Mouse (Mus musculus): ENCODE measurements around the gene Pamr1.

The Pamr1 gene

DNA sequence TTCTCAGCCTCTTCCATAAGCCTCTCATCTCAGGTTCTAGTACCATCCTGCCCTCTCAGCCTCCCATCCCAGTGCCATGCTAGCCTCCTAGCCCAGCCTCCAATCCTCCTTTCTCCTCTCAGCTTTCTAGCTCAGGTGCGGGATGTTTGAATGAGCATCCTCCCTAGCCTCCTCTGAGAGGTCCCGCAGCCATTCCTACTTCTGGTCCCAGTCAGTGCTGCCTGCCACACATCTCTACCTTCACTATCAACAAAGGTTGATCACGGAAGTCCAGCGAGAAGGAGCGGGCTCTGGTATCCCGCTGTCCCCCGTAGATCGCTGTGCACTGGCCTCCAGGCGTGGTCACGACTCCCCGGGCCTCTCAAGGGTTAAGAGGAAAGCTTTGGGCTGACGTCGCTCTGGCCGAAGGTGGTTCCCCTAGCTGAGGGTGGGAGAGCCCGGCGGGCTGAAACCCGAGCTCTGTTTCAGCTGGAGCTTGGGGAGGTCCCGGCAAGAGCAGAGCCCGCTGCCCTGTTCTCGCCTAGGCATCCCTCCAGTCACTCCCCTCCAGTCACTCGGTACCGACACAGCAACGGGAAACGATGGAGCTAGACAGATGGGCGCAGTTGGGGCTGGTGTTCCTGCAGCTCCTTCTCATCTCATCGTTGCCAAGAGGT, at the start of gene Pamr1:
Pamr1 (plus strand) TSS at position 402 of the 656 bp plus-strand sequence.
- DNase-seq (ENCODE audit: low read depth, low spot score), result peak; percentile 30

DNA sequence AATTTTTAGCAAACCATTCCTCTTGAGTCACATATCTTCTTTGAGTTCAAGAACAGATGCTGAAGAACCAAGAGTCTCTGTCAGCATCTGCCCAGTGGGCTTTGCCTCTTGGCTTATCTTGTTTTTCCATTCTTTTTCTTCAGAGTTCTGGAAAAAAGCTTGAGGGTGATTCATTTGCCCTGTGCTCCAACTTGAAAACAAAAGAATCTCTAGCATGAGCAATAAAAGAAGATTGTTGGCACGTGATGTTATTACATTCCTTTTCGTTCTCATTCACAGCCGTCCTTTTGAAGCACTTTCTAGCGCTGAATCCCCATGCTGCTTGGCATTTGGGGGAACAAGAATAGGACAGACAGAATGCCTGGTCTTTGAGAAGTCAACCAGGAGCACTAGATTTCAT, 42.2 kb upstream of the Pamr1 start:
- peak; percentile 39 for DNase-seq (ENCODE audit: low read depth, low spot score)

DNA sequence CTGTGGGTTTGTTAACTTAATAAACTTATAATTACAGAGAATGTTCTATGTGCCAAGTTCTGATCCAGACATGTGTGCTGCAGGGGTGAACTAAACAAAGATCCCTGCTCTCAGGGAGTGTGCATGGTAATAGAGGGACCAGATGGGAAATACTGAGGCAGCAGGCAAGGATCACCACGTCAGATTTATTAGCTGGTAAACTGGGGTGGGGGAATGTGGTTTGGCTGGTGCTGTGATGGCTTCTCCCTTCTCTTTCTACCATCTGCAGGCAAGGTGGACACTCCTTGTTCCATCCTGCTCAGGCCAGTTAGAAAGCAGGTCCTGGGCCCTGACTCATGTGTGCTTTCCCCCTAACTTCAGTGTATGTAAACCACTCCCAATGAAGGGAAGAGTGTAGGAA, 41.7 kb upstream of the Pamr1 start:
- no peak for DNase-seq (ENCODE audit: low read depth, low spot score)

DNA sequence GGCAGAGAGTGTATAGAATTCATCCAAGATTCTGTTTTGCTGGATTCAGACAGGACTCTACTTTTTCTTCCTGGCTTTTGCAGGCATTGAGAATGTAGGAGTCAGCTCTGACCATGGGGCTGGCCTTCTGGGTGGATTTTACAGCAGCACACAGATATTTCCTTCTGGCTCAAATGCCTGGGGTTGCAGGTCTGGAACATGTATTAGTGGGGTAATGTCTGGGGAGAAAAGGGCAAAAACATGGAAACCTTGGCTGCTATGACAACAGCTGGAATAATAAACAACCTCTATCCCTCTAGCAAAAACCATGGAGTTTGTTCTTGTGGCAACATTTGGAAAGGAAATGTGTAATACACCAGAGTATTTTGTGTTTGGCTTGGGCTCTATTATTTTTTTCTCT, 29.9 kb upstream of the Pamr1 start:
- DNase-seq (ENCODE audit: low read depth, low spot score), result peak; percentile 13

DNA sequence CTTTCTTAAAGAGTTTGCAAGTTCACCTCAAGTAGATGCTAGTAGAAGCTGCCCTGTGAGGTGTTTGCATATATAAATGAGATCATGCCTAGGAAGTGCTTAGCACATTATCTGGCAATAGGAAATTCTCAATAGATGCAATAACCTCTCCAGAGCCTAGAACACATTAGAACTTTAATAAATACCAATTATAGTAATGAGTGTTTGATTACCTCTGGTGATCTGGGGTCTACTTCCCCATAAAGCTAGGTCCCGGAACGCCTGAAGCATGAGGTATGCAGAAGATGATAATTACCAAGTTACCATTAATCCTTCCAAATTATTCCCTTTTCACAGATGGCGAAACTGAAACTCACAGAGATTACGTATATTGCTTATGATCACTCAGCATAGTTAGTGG, 22.2 kb upstream of the Pamr1 start:
- DNase-seq (ENCODE audit: low read depth, low spot score), result no peak

DNA sequence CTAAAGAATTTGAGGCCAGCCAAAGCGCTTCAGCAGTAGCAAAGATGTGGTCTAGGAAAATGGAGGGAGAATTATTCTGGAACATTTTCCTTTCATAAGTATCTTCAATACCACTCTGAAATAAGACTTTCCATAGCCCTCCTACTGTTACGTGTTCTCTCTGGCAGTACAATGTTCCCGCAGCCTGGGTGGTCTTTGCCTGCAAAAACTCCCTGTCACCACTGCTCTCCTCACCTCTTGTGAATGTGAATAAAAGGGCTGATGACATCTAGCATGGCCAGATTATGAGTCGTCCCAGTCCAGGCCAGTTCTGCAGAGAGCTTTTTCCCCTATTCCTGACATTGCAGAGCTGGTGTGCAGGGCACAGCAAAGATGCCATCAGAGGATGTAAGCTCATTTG, 16.4 kb upstream of the Pamr1 start:
- no peak for DNase-seq (ENCODE audit: low read depth, low spot score)

DNA sequence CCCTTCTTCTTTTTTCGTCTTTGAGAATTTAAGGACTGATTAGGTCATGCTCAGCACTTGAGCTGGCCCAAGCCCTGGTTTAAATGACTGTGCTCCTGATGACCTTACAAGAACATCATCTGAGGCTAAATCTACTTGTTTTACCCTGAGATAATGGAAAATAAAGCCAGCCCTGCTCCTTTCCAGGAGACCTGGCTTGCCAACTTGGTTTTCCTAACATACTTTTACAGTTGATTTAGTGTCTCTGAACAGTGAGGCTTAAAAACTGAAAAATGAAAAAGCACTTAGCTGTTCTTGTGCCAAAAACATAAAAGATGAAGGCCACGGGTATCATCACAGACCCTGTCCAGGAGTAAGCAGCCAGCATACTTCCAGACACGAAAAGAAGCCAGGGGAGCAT, 13.0 kb upstream of the Pamr1 start:
- DNase-seq (ENCODE audit: low read depth, low spot score), result peak; percentile 63

DNA sequence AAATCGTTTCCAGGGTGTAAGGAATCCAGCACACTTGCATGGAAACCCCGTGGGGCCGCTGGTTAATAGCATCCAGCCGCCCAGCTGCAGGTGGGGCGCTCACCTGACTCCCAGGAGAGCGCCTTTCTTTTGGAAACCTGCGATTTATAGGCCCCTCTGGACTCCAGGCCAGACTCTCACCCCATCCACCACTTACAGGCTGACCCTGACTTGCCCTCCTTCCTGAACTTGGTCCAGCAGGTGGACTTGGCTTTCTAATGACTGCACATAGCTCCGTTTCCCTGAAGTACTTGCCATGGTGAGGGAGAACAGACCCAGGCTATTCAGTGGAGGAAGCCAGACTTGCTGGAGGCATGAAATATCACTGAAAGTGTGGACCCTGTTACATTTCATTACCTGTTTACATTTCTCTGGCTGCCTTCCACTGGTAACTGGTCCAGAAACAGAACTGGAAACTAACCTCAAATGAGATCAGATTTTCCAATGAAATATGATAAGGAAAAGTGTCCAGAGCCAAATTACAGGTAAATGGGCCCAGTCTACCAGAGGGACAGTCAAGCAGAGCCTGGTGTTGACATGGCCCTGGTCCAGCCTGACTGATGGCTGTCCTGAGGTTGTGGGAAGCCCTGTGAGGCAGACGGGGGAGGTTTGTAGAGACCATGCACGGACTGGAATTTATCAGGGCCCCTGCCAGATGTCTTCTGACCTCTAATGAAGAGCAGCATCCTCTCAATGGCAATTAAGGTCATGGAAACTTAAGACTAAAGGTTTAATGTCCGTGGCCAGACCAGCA, 9.2 kb upstream of the Pamr1 start:
- no peak for DNase-seq (ENCODE audit: low read depth, low spot score)

DNA sequence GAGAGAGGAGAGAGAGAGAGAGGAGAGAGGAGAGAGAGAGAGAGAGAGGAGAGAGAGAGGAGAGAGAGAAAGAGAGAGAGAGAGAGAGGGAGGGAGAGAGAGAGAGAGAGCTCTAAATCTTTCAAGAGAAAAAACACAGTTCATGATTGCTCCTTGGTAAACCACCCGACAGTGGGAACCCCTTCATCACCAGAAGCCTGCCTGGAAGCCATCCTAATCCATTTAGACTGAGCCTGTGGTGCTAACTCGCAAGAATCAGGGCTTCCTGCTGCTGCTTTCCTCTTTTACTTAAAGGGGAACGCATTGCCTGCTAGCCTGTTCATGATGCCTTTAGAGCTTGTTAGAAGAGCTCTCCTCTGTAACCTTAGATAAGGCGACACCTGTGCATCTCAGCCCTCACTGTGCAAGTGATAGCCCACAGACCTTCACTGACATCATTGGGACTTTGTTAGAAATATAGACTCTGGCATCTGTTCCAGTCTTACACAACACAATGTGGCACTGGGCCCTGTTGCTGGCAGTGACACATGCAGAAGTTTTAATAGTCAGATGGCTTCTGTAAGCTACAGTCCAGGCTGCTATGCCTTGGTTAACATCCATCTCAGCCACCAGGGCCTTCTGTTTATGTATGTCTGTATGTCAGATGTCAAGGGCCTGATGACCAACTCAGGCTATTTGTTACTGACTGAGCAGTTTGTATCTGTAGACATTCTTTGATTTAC, 8.2 kb upstream of the Pamr1 start:
- no peak for DNase-seq (ENCODE audit: low read depth, low spot score)

DNA sequence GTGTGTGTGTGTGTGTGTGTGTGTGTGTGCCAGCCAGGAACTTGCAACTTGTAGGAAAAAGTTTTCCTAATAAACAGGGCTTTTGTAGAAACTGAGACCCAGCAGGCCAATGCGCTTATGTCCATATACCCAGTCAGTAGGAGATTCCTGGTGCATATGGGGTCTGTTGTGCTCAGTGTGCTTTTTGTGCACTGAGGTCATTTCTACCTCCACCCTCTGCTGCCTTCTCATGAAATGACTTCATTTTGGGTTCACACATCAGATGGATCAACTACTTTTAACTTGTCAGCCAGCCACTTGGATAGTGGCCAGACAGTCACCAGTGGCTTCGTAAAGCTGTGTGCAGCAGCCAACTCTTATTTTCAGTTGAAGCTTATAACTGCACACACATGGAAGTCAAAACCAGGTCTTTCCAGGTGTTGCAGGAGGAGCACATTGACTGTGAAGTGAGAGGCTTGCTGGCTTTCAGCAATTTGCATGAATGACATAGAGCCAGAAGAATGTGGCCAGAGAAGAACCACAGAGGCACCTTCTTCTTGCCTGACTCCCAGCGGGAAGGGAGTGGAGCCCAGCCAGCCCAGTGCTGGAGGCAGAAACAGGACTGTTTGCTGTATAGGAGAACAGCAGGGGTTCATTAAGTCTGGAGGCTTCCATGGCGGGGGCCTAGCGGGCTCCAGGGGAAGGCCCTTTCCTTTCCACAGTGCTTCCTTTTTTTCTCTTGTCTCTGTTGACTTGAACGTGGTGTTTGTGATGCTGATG, 5.7 kb upstream of the Pamr1 start:
- peak; percentile 42 for DNase-seq (ENCODE audit: low read depth, low spot score)

DNA sequence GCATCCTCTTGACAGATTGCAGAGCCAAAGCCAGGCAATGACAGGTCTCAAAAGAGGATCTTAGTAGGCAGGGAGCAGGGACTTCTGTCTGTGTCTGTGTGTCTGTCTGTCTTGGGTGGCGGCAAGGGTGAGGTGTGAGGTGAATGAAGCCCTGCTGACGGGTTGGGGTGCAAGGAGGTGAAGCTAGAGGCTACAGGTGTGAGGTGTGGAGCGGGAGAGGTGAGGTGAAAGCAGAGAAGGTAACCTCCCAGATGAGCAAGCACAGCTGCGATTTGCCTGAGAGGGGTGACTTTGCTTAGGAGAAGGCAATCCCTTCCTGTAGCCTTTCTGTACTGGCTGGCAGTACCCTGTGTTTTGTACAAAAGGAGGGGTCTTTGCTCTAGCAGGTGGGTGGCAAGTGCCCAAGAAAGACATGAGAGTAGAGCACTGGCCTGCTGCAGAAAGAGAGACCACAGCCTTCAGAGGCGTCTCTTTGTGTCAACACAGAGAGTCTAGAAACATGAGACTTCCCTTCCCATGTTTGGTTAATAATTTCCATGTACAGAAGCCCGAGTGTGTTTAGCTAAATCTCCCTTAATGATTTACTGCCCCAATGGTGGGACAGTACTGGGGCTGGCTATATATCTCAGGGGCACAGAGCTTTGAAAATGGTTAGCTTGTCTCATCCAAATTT, 1.2 kb downstream of the Pamr1 start:
- no peak for DNase-seq (ENCODE audit: low read depth, low spot score)

DNA sequence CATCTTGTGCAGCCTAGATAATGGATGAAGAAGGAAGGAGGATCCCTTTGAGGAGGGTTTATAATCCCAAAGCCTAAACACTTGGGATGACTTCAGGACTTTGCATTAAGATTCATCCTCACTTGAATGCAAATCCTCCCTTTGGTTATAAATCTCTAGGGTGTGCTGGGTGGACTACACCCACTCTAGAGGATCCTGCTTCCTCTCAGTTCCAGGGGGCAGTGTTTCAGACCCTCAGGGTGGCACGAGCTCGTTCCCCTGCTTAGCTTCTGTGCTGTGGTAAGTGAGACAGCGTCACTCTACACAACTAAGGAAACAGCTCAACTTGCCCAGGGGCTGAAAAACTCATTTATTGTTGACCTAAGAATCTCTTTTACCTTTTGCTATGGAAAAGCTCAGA, 1.8 kb downstream of the Pamr1 start:
- DNase-seq (ENCODE audit: low read depth, low spot score), result no peak

DNA sequence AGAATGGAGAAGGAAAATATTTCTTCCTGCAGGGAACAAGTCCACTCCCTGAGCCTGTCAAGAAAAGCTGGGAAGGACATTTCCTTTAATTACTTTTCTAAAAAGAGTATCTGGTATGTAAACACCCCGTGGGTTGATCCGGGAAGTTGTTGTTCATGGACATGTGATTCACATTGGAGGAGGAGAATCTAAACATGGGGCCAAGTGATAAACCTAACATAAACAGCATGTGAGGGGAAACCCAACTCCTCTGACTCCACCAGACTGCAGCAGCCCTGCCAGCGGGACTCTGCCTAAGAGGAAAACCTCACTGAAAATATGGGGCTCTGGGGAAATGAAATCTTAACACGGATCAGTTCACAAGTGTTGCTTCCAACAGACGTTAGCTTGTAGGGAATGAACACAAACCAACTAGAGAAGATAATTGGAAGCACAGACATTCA, 2.3 kb downstream of the Pamr1 start:
- peak; percentile 68 for DNase-seq (ENCODE audit: low read depth, low spot score)

DNA sequence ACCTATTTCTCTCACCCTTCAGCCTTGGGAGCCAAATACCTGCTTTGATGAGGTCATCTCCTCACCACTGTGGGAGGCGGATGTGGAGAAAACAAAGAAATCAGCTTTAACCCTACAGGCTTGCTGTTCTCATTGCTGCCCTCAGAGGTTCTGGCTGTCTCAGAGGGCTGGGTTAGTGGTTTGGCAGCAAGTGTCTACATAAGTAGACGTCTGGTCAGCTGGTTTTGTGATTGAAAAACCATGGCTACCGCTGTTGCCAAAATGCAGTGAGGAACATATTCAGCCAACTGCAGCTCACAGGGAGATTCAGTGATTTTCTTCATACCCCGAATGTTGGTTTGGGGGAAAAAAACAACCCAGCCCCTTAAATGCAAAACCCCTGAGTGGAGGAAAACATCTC, 7.3 kb downstream of the Pamr1 start:
- no peak for DNase-seq (ENCODE audit: low read depth, low spot score)

DNA sequence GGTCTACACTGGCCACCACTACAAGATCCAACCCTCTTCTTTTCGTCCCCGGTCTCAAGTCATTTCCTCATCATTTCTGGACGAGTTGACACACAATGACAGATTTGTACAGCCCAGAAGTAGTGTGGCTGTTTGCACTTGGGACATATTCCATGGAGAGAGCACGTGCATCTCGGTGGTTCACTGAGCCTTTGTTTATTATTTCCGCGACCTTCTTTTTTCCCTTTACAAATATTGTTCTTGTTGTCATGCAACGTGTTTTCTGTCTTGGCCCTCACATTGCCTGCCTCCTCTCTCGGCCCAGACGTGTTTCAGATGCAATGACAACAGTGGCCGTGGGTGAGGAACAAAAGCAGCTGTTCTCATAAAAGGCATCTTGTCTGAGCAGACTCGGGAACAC, 9.2 kb downstream of the Pamr1 start:
- no peak for DNase-seq (ENCODE audit: low read depth, low spot score)

DNA sequence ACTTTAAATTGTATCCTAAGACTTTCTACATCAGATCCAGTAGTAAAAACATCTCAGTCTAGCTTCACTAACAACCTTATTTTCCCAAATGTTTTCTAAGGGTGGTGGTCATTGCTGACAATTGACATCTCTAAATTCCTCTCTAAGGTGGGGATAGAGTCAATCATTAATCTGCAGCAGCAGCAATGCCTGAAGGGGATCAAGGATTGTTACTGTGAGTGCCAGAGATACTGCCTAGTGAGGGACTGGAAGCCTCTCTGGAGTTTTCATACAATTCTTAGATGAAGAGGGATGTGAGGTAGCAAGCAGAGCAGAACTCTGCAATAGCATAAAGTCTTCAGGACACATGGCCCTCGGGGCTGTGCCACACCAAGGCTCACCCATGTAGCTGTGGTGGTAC, 14.0 kb downstream of the Pamr1 start:
- no peak for DNase-seq (ENCODE audit: low read depth, low spot score)

DNA sequence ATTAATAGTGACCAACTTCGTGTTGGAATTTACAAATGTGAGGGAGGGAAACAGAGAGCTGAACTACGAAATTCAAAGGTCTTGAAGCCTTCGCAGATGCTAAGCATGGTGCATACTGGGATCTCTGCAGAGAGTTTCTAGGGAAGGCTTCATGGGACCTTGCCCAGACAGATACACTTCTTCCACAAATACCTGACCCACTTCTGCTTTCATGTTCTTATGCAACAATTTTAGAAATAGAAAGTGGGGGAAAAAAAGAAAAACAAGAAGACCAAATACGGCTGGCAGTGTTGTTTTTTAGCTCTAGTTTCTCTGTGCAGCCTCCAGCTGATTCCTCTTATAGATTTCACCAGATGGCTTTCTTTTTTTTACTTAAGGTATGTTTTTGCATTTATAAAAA, 29.4 kb downstream of the Pamr1 start:
- no peak for DNase-seq (ENCODE audit: low read depth, low spot score)

DNA sequence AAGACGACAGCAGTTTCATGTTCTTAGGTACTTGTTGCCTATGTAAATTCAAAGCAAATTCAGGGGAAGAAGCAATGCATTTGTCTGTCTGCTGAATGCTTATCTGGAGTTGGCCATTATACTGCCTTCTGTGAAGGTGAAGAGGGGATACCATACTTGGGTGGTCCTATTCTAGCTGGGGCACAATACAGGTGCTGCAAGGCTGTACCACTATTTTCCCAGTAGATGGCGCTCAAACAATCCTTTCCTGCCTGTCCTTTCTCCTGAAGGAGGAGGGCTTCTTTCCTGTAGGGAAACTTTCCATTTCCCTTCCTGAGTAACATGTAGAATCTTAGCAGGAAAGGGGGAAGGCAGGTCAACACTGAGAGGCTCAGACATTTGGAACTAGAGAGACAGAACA, 40.2 kb downstream of the Pamr1 start:
- DNase-seq (ENCODE audit: low read depth, low spot score), result no peak

DNA sequence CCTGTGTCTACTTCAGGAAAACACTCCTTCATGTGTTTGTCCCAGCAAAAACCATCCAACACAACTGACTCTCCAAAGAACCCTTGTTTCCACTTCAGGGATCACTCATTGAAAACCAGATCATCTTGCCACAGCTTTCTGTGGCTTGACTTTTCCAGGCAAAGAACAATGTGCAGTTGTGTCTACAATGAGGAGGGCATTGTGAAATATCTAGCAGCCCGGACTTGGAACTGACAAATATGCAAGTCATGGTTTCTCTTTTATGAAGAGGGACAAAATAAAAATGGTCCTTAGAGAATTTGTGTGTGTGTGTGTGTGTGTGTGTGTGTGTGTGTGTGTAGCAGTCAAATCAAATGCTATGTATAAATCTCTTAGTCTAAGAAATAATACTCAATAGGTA, 44.7 kb downstream of the Pamr1 start:
- DNase-seq (ENCODE audit: low read depth, low spot score), result no peak

DNA sequence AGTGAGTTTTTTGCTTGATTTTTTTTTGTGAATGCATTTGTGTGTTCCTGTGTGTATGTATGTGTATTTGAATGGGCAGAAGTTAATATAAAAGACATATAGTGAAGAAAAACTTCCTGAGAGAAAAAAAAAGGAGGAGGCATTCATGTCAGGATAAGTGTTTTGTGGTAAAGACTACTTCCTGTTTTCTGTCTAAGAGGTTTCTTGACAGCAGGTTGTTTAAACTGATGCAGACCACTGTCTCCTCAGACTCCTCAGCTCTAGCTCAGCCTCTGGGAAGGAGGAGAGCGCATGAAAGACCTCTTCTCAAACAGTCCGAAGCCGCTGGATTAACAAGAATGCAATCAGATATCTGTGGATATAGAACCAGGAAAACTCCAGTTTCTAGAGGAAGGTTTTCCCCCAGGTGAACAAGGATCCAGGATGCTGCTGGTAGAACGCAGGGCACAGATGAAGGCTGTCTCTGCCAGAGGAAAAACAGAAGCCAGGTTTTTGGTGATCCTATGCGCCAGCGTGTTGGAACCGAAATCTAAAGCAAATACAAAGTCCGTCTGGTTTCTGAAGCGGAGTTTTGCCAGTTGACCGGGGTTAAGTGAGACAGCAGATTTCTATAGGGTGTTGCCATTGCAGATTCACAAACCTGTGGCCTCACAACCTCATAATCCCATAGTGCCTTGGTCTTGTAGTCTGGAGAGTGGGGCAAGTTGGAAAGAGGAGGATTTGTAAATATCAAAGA, 45.8 kb downstream of the Pamr1 start:
- no peak for DNase-seq (ENCODE audit: low read depth, low spot score)
